Mouse (Mus musculus) G1E (cell line): ENCODE results near the gene Fam110a. TPM values are rescaled to one million over a fixed set of nuclear protein-coding genes. Genes with fewer than 3 reads are reported as not detected.
A peak's percentile ranks its signal among the peaks of the same experiment; 100 is the strongest.

Experiments
- ATAC-seq: 2 replicates; pipeline ENCODE4 v1.8.0; 2016; ENCODE audit warnings: mild to moderate bottlenecking; ENCODE audit not compliant: insufficient number of reproducible peaks, poor library complexity, low FRiP score, severe bottlenecking; ENCODE audit errors: extremely low read depth
- DNase-seq: peaks from one replicate; pipeline ENCODE4 v3.0.0; 2012; ENCODE audit warnings: low spot score
- H3K27me3 ChIP-seq: 2 replicates; pipeline ENCODE4 v1.6.1; 2012; ENCODE audit warnings: mild to moderate bottlenecking, low read length, inconsistent platforms; ENCODE audit not compliant: insufficient read depth
- H3K36me3 ChIP-seq: replicated peaks from 2 replicates; pipeline ENCODE3; 2012; ENCODE audit warnings: mild to moderate bottlenecking, inconsistent platforms
- H3K4me1 ChIP-seq: 2 replicates; pipeline ENCODE4 v1.6.1; 2012; ENCODE audit warnings: low read depth, low read length, inconsistent platforms, mixed read lengths; ENCODE audit not compliant: insufficient read depth
- H3K4me3 ChIP-seq: 2 replicates; pipeline ENCODE4 v1.5.1; 2012; ENCODE audit warnings: low read depth, mild to moderate bottlenecking, inconsistent platforms, low read length, moderate library complexity, mixed read lengths
- H3K9me3 ChIP-seq: replicated peaks from 2 replicates; pipeline ENCODE4 v1.6.1; 2012; ENCODE audit warnings: inconsistent platforms
- CTCF ChIP-seq: IDR thresholded peaks from 2 replicates; pipeline ENCODE4 v1.5.1; 2012; ENCODE audit warnings: low read depth, low read length, inconsistent platforms, mixed read lengths
- GATA1 ChIP-seq: IDR thresholded peaks from 2 replicates; pipeline ENCODE4 v1.6.1; 2012; ENCODE audit warnings: borderline replicate concordance, low read length, inconsistent platforms, mixed read lengths
- GATA2 ChIP-seq: IDR thresholded peaks from 2 replicates; pipeline ENCODE4 v1.6.1; 2012; ENCODE audit warnings: low read depth, low read length, inconsistent platforms, borderline replicate concordance
- POLR2AphosphoS5 ChIP-seq: IDR thresholded peaks from 2 replicates; pipeline ENCODE4 v1.6.1; 2012; ENCODE audit warnings: low read depth, low read length, inconsistent platforms; ENCODE audit not compliant: insufficient replicate concordance
- TAL1 ChIP-seq: conservative IDR thresholded peaks from 2 replicates; pipeline ENCODE4 v1.6.1; 2012; ENCODE audit warnings: low read depth, low read length, inconsistent platforms, mixed read lengths
- polyA plus RNA-seq: library from polyadenylated mRNA; stranded (reverse); fragments of >175 nt; gene quantifications from 2 replicates; pipeline ENCODE4 v1.2.3, GENCODE M21; 2012
- total RNA-seq, 2 experiments: library from RNA; stranded (forward) in 1 of 2; stranded (reverse) in 1 of 2; fragments of 200-1000 nt in 1 of 2; fragments of >200 nt in 1 of 2; fragmentation: Nextera tagmentation in 1 of 2; gene quantifications; 2 replicates each; pipeline ENCODE4 v1.2.3; 2014 to 2017

Gene Fam110a
- 4.1 and 5.2 TPM in 2 replicates for total RNA-seq (2014; fragmentation: Nextera tagmentation)
- 3.4 and 3.8 TPM in 2 replicates for total RNA-seq (2017)
- 24.7 and 30.5 TPM in 2 replicates for polyA plus RNA-seq

GRCm38 (mm10) chr2:151979470-151980354 lies at the start of gene Fam110a:
Fam110a (minus strand) TSS chr2:151980219.
- DNase-seq (peak; percentile 98), ATAC-seq (peak; percentile 92)
- peaks cover 40% of the 10 kb centered on the region for H3K36me3 ChIP-seq
- H3K9me3 ChIP-seq: no peaks in the 10 kb centered on the region
- TF ChIP-seq GATA1 (no peak), TAL1 (no peak), CTCF (no peak), POLR2AphosphoS5 (no peak), GATA2 (no peak)
- peaks cover 20% of the 10 kb centered on the region for H3K27me3 ChIP-seq
- H3K4me1 ChIP-seq: peaks cover 33% of the 10 kb centered on the region
- peak within 1 kb of the TSS; percentile 95 for H3K4me3 ChIP-seq

DNA sequence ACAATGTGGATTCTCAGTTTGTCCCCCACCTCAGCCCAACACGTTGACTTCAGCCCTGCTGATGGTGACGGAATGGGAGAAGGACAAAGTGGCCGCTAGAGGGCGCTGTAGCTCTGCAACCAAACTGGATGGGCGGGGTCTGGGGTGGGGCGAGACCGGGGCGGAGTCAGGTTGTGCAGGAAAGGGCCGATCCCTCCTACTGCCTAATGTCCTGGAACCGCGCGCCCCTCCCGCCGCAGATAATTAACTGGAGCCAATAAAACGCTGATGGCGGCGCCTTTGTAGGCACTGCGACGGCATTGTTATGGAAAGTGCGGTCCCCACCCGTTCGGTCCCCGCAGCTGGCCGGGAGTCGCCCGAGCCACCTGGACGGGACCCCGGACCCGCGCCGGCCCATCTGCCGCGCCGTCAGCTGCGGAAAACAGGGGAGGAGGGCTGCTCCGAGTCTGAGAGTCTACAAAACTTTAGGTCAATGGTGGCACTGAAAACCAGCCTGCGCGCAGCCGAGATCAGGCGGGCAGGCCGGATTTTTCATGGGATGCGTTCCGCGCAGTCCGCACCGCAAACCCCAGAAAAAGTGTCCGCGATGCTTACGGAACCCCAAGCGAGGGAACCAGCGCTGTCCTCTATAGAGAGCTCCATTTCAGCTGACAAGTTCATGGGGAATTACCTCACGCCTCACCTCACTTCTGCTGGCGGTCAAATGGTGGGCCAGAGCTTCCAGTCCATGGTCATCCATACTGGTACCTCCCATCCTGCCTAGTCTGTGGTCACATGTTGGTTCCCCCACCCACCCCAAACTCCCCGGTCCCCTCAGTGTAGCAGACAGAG lies 49.4 kb upstream of the Fam110a start:
- H3K27me3 ChIP-seq: peaks cover 33% of the 10 kb centered on the region
- 0 out of 2 replicates have a peak, but pooled peaks cover 4% of the 10 kb centered on the region for H3K9me3 ChIP-seq

DNA sequence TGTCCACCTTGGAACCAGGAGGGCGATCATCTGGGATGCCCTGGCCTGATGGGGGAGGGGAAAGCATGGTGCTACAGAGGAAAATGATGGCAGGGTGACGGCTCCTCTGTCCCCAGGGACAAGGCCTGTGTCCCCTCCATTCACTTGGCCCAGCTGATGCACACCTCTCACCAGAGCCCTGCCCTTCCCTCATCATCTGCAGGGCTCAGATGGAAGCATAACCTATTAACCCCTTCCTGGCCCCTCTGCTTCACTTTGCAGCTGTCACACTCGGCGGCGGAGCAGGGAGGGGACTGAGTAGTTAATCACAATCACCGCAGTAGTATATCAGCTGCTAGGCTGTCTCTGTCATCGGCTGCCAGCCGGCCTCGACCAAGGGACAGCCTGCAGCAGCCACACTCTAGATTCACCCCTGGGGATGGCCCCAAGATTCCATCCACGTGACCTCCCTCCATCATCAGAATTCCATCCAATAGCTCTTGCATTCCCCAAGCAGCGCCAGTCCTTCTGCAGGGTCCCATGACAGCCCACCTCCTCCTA lies 44.9 kb upstream of the Fam110a start:
- ATAC-seq: no peak
- no peak for DNase-seq
- no peak for TF ChIP-seq GATA2
- TF ChIP-seq POLR2AphosphoS5: no peak
- TF ChIP-seq CTCF: no peak
- no peak for TF ChIP-seq GATA1
- TF ChIP-seq TAL1: no peak
- Histone ChIP-seq H3K36me3 (no peaks in the 10 kb centered on the region), H3K9me3 (0 out of 2 replicates have a peak, but pooled peaks cover 4% of the 10 kb centered on the region), H3K27me3 (peaks cover 15% of the 10 kb centered on the region), H3K4me3 (no peak overlapping the region), H3K4me1 (0 out of 2 replicates have a peak, but pooled peaks cover 4% of the 10 kb centered on the region)

More for the DNA sequence above, 49.4 kb upstream of the Fam110a start:
- Histone ChIP-seq H3K4me3 (peak overlapping the region; percentile 6; the same call in 1 of the 2 replicates), H3K4me1 (no peaks in the 10 kb centered on the region), H3K36me3 (no peaks in the 10 kb centered on the region)
- no peak for TF ChIP-seq TAL1
- peak; percentile 43 for TF ChIP-seq CTCF
- TF ChIP-seq GATA2: no peak
- no peak for TF ChIP-seq POLR2AphosphoS5
- peak; percentile 75 for DNase-seq
- ATAC-seq: peak; percentile 49; the same call in 1 of the 2 replicates

- Histone ChIP-seq H3K4me1 (0 out of 2 replicates have a peak, but pooled peaks cover 4% of the 10 kb centered on the region), H3K9me3 (no peaks in the 10 kb centered on the region), H3K27me3 (no peaks in the 10 kb centered on the region), H3K36me3 (no peaks in the 10 kb centered on the region), H3K4me3 (no peak overlapping the region)
- DNase-seq (no peak), ATAC-seq (no peak)
- TF ChIP-seq POLR2AphosphoS5: no peak
- TF ChIP-seq GATA2: no peak
- no peak for TF ChIP-seq CTCF
- TF ChIP-seq GATA1: no peak
- no peak for TF ChIP-seq TAL1
Measured at GRCm38 (mm10) chr2:152022022-152022421, 42.0 kb upstream of the Fam110a start.

DNA sequence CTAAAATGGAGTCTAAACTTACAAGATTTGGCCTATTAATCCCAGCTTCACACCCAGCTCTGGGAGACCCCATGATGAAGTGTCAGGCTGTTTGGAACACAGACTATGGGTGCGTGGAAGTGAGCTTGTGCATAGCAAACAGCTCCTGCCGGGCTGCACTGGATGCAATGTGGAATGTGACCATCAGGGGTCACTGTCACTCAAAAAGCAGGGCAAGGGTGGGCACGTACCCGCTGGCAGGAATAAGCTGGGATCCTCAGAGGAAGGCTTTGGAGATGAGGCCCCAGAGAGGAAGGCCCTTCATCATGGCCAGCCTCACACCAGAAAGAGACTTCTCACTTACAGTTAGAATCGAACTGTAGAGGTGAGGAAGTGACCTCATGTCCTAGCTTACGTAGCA lies 40.2 kb upstream of the Fam110a start:
- H3K4me3 ChIP-seq: no peak overlapping the region
- TF ChIP-seq POLR2AphosphoS5 (no peak), CTCF (peak; percentile 20)
- DNase-seq: peak; percentile 35
- no peaks in the 10 kb centered on the region for H3K36me3 ChIP-seq
- H3K27me3 ChIP-seq: no peaks in the 10 kb centered on the region
- H3K4me1 ChIP-seq: 0 out of 2 replicates have a peak, but pooled peaks cover 4% of the 10 kb centered on the region
- ATAC-seq: no peak
- H3K9me3 ChIP-seq: no peaks in the 10 kb centered on the region

DNA sequence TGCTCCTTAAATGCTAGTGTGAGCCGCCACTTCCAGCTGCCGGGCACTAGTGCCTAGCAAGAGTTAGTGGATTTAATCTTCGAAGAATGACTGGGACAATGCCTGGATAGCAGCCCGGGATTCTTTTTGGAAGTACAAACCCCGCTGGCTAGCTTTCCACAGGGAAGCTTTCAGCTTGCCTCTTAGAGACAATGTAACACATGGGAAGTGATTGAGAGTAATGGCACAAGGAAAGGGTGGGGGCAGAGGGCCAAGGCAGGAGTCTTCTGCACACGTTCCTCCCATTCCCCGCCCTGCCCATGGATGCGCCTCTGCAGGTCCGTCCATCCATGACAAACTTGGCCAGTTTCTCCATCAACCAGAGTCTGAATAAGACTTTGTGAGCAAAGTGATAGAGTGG lies 36.6 kb upstream of the Fam110a start:
- DNase-seq (no peak), ATAC-seq (no peak)
- Histone ChIP-seq H3K27me3 (no peaks in the 10 kb centered on the region), H3K9me3 (no peaks in the 10 kb centered on the region), H3K36me3 (no peaks in the 10 kb centered on the region), H3K4me3 (no peak overlapping the region), H3K4me1 (0 out of 2 replicates have a peak, but pooled peaks cover 4% of the 10 kb centered on the region)
- TF ChIP-seq POLR2AphosphoS5 (no peak), GATA1 (no peak), TAL1 (no peak), CTCF (no peak), GATA2 (no peak)
